Mouse (Mus musculus): ENCODE measurements around the gene Hspb11.

DNA sequence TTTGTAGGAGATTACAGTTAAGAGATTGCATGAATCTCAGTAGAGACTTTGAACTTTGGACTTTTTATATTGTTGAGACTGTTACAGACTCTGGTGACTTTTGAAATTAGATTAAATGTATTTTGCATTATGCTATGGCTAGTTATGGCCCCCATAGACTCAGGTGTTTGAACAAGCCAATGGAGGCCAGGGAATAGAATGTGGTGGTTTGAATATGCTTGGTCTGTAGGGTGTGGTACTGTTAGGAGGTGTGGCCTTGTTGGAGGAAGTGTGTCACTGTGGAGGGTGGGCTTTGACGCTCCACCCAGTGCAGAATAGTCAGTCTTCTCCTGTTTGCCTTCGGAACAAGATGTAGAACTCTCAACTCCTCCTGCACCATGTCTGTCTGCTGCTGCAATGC, 69.7 kb downstream of the Hspb11 start:
- no peak for TF ChIP-seq USF1 (IDR thresholded peaks at IDR 0.05; ENCODE audit: low read depth)
- no peak for TF ChIP-seq TCF12 (IDR thresholded peaks at IDR 0.05; ENCODE audit: insufficient read depth, poor library complexity, severe bottlenecking)
- no peak for TF ChIP-seq CEBPB (IDR thresholded peaks at IDR 0.05; ENCODE audit: insufficient read depth, poor library complexity, severe bottlenecking)
- TF ChIP-seq E2F4 (IDR thresholded peaks at IDR 0.05; ENCODE audit: insufficient read depth) = no peak
- TF ChIP-seq POLR2A (IDR thresholded peaks at IDR 0.05; ENCODE audit: insufficient read length, low read depth) = no peak
- no peak for TF ChIP-seq MAX (IDR thresholded peaks at IDR 0.05; ENCODE audit: low read depth)
- no peak for TF ChIP-seq POLR2AphosphoS2 (IDR thresholded peaks at IDR 0.05; ENCODE audit: insufficient read length, low read depth)

All from myocyte (in vitro differentiated cells).